Mouse (Mus musculus) kidney, embryonic 14.5 days (tissue): Measurements from ENCODE around the gene 9530002B09Rik. TPM values are rescaled to one million over a fixed set of nuclear protein-coding genes. Genes with fewer than 3 reads are reported as not detected.

Source experiments
- ATAC-seq: fragments of 200-750 bp; cut with Nextera tagmentation; 2 replicates; pipeline ENCODE4 v1.8.0; 2017; ENCODE audit warnings: moderate number of reproducible peaks, mild to moderate bottlenecking, moderate TSS enrichment, moderate library complexity; ENCODE audit not compliant: low FRiP score, low TSS enrichment
- H3K27ac ChIP-seq: fragments of 300-500 bp; sonication (generic); 2 replicates; pipeline ENCODE4 v1.5.1; 2014; ENCODE audit warnings: low read depth, mild to moderate bottlenecking, low read length, moderate library complexity, mixed read lengths
- H3K27me3 ChIP-seq: fragments of 300-500 bp; sonication (generic); 2 replicates; pipeline ENCODE4 v1.6.1; 2014; ENCODE audit warnings: mild to moderate bottlenecking, low read length; ENCODE audit not compliant: control insufficient read depth, insufficient read depth
- H3K36me3 ChIP-seq: fragments of 300-500 bp; sonication (generic); 2 replicates; pipeline ENCODE4 v1.6.1; 2014; ENCODE audit warnings: low read length, mixed read lengths; ENCODE audit not compliant: control insufficient read depth, insufficient read depth
- H3K4me1 ChIP-seq: fragments of 300-500 bp; sonication (generic); 2 replicates; pipeline ENCODE4 v1.6.1; 2014; ENCODE audit warnings: low read length, mixed read lengths; ENCODE audit not compliant: control insufficient read depth, insufficient read depth
- H3K4me2 ChIP-seq: fragments of 300-500 bp; sonication (generic); replicated peaks from 2 replicates; pipeline ENCODE4 v1.6.1; 2014; ENCODE audit warnings: low read depth, mild to moderate bottlenecking, low read length
- H3K4me3 ChIP-seq: fragments of 300-500 bp; sonication (generic); 2 replicates; pipeline ENCODE4 v1.5.1; 2014; ENCODE audit warnings: mild to moderate bottlenecking, low read length
- H3K9ac ChIP-seq: fragments of 300-500 bp; sonication (generic); 2 replicates; pipeline ENCODE4 v1.6.1; 2014; ENCODE audit warnings: low read depth, mild to moderate bottlenecking, low read length, moderate library complexity
- H3K9me3 ChIP-seq: fragments of 300-500 bp; sonication (generic); 2 replicates; pipeline ENCODE4 v1.6.1; 2016; ENCODE audit warnings: low read length; ENCODE audit not compliant: control insufficient read depth
- polyA plus RNA-seq: library from polyadenylated mRNA; unstranded; fragments of >200 nt; fragmentation: Nextera tagmentation; extraction: Ambion mirVana; gene quantifications from 2 replicates; pipeline ENCODE4 v1.2.1, GENCODE M21; 2014

The 9530002B09Rik gene
- polyA plus RNA-seq = not detected in 2 replicates

DNA sequence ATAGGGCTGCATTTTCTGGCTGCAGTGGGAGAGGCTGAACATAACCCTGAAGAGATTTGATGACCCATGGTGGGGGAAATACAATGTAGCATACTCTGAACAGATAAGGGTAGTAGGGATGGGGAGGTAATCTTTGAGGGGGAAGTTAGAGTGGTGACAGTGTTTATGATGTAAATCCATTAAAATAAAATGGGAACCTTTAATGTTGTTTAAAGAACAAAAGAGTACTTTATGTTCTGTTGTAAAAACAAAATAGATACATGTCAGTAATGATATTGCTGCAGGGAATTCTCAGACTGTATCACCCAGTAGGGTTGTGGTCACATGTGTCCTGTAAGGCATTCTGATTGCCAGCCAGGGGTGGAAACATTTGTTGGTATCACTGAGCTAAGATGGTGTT lies at the start of gene 9530002B09Rik:
Gene 9530002B09Rik (plus strand): TSS at position 301 of the 400 bp plus-strand sequence.
- no peak within 1 kb of the TSS for H3K9ac ChIP-seq
- H3K4me3 ChIP-seq = no peak within 1 kb of the TSS
- H3K36me3 ChIP-seq = no peaks in the 10 kb centered on the region
- no peak within 1 kb of the TSS for H3K27ac ChIP-seq
- H3K4me1 ChIP-seq = no peaks in the 10 kb centered on the region
- H3K9me3 ChIP-seq = no peaks in the 10 kb centered on the region; the same call in 1 of the 2 replicates
- no peak for ATAC-seq
- no peaks in the 10 kb centered on the region for H3K27me3 ChIP-seq
- H3K4me2 ChIP-seq = no peak within 1 kb of the TSS

Other genes with a start within 250 kb of the 9530002B09Rik start
- gene Ppt1, start 147.0 kb downstream of the 9530002B09Rik start, polyA plus RNA-seq = 64.6 and 82.5 TPM in 2 replicates
- gene Cap1, start 196.8 kb downstream of the 9530002B09Rik start, polyA plus RNA-seq = 45.6 and 76.7 TPM in 2 replicates